11 mouse cellular contexts compared by ENCODE assay signal in genomic region chr16:95834556-95835288, GRCm38 (mm10).
DNase-seq lines count a peak whose midpoint lies in the region; ATAC-seq and TF ChIP-seq lines count a peak whose summit lies in the region.
"Had no signal": no experiment of that assay in that cellular context is flagged by ENCODE, and none has a peak within 500 bp of the region (broad histone marks: within the 10 kb centered on the region; RNA-seq: fewer than 3 reads in every experiment).

No protein-coding gene starts in this region.

- no peaks in the 10 kb centered on the region for H3K27me3 ChIP-seq in kidney, postnatal 0 days (ENCODE audit: insufficient read depth, low read length)
- H3K27me3 ChIP-seq in embryonic facial prominence, embryonic 15.5 days = no peaks in the 10 kb centered on the region
- no peaks in the 10 kb centered on the region for H3K27me3 ChIP-seq in limb, embryonic 15.5 days
- H3K27me3 ChIP-seq in midbrain, embryonic 10.5 days (ENCODE audit: low read depth, poor library complexity, severe bottlenecking) = no peaks in the 10 kb centered on the region

- H3K27ac ChIP-seq in kidney, postnatal 0 days = peak overlapping the region; percentile 33; the same call in 1 of the 2 replicates
- H3K27ac ChIP-seq in embryonic facial prominence, embryonic 15.5 days (replicated peaks) = peak overlapping the region; percentile 79
- H3K27ac ChIP-seq in limb, embryonic 15.5 days = peak overlapping the region; percentile 69
- H3K27ac ChIP-seq in midbrain, embryonic 10.5 days (replicated peaks) = no peak overlapping the region

- no peaks in the 10 kb centered on the region for H3K36me3 ChIP-seq in kidney, postnatal 0 days (ENCODE audit: insufficient read depth, low read length)
- no peaks in the 10 kb centered on the region for H3K36me3 ChIP-seq in embryonic facial prominence, embryonic 15.5 days
- no peaks in the 10 kb centered on the region for H3K36me3 ChIP-seq in limb, embryonic 15.5 days
- no peaks in the 10 kb centered on the region for H3K36me3 ChIP-seq in midbrain, embryonic 10.5 days

- H3K4me1 ChIP-seq in kidney, postnatal 0 days (replicated peaks; ENCODE audit: insufficient read depth, low read length) = 0 out of 2 replicates have a peak, but pooled peaks cover 20% of the 10 kb centered on the region
- H3K4me1 ChIP-seq in embryonic facial prominence, embryonic 15.5 days = peaks cover 40% of the 10 kb centered on the region
- peaks cover 39% of the 10 kb centered on the region for H3K4me1 ChIP-seq in limb, embryonic 15.5 days
- H3K4me1 ChIP-seq in midbrain, embryonic 10.5 days = peaks cover 18% of the 10 kb centered on the region

- intact Hi-C loops in gastrocnemius, postnatal 36 days (cut with DNase I) = no loop called here

- no peak overlapping the region for H3K4me3 ChIP-seq in kidney, postnatal 0 days (replicated peaks; ENCODE audit: low read depth, low read length)
- H3K4me3 ChIP-seq in embryonic facial prominence, embryonic 15.5 days (replicated peaks) = no peak overlapping the region
- H3K4me3 ChIP-seq in limb, embryonic 15.5 days = no peak overlapping the region
- H3K4me3 ChIP-seq in midbrain, embryonic 10.5 days = no peak overlapping the region
- H3K4me3 ChIP-seq: megakaryocyte, embryonic 14.5 days had no signal

- H3K9me3 ChIP-seq in kidney, postnatal 0 days (replicated peaks; ENCODE audit: low read length) = no peaks in the 10 kb centered on the region
- H3K9me3 ChIP-seq in embryonic facial prominence, embryonic 15.5 days (replicated peaks) = no peaks in the 10 kb centered on the region
- no peaks in the 10 kb centered on the region for H3K9me3 ChIP-seq in limb, embryonic 15.5 days
- H3K9me3 ChIP-seq in midbrain, embryonic 10.5 days (replicated peaks) = no peaks in the 10 kb centered on the region

- TF ChIP-seq CTCF in kidney, postnatal 0 days (IDR thresholded peaks at IDR 0.05; ENCODE audit: low read depth) = no peak

- WGBS in kidney, postnatal 0 days = 20% methylated on average over 11 of the region's 11 CpGs
- 11% methylated on average over 11 of the region's 11 CpGs for WGBS in embryonic facial prominence, embryonic 15.5 days
- WGBS in limb, embryonic 15.5 days = 14% methylated on average over 11 of the region's 11 CpGs
- 68% methylated on average over 11 of the region's 11 CpGs for WGBS in midbrain, embryonic 10.5 days

- peak; percentile 32 for DNase-seq in gastrocnemius, adult 18-20 months (ENCODE audit: low spot score)
- DNase-seq in gastrocnemius, postnatal 36 days = no peak
- DNase-seq in kidney, postnatal 0 days (ENCODE audit: low spot score) = peak; percentile 72
- DNase-seq in kidney, adult 11 months = no peak
- no peak for DNase-seq in midbrain, embryonic 10.5 days (ENCODE audit: low spot score)
- DNase-seq in kidney, postnatal 25 days = no peak
- DNase-seq: kidney, adult 8-10 months; right cerebral cortex, postnatal 25 days had no signal

- H3K9ac ChIP-seq in kidney, postnatal 0 days (ENCODE audit: low read depth, low read length) = no peak overlapping the region
- H3K9ac ChIP-seq in embryonic facial prominence, embryonic 15.5 days = no peak overlapping the region
- no peak overlapping the region for H3K9ac ChIP-seq in limb, embryonic 15.5 days

- ATAC-seq in kidney, postnatal 0 days (replicated peaks; ENCODE audit: low FRiP score, low read depth) = no peak
- ATAC-seq in embryonic facial prominence, embryonic 15.5 days (ENCODE audit: insufficient number of reproducible peaks, low FRiP score, low TSS enrichment, low read depth) = peak; percentile 71
- ATAC-seq in limb, embryonic 15.5 days (ENCODE audit: insufficient number of reproducible peaks, low FRiP score, low TSS enrichment, low read depth) = peak; percentile 68

- no peak overlapping the region for H3K4me2 ChIP-seq in kidney, postnatal 0 days (ENCODE audit: low read length)
- no peak overlapping the region for H3K4me2 ChIP-seq in embryonic facial prominence, embryonic 15.5 days (replicated peaks)
- peak overlapping the region; percentile 0; the same call in 1 of the 2 replicates for H3K4me2 ChIP-seq in limb, embryonic 15.5 days

Comparison
In these comparisons a context has a peak if more than half of its experiments do, and no peak if none do; other contexts are left out.
1. DNase-seq: peak in gastrocnemius, adult 18-20 months (single experiment) and kidney, postnatal 0 days (single experiment); none in gastrocnemius, postnatal 36 days (0 of 2), kidney, adult 11 months (single experiment), midbrain, embryonic 10.5 days (single experiment) and kidney, postnatal 25 days (0 of 2).